Mouse (Mus musculus): Measurements from ENCODE around the gene Clec12b. TPM values are rescaled to one million over a fixed set of nuclear protein-coding genes. Genes with fewer than 3 reads are reported as not detected.

The Clec12b gene
- total and polyA plus RNA-seq, 3 experiments = not detected

DNA sequence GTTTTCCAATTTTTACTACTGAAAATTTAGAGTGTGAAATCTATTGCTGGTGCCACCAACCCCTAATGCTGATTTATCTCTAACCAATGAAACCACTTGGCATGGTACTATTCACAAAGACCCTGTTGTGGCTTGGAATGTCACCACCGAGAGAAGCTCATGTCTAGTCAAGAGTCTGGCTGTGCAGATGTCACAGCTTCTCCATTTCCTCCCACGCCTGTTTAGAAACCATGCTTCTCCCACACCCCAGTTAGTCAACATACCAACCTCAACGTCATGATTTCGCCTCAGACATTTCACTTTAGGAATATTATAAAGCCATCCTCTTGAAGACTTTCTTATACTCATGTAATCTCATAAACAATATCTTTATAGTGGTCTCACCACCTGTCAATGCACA, 41.6 kb upstream of the Clec12b start:
- Histone ChIP-seq H3K9me3 (replicated peaks; ENCODE audit: insufficient read depth, low read length) (no peaks in the 10 kb centered on the region), H3K9ac (ENCODE audit: control insufficient read depth, low read depth, low read length, poor library complexity, severe bottlenecking) (no peak overlapping the region), H3K27me3 (ENCODE audit: control insufficient read depth in 1 of 2, insufficient read depth in 2 of 2, low read length in 2 of 2) (peaks cover 0 to 2% of the 10 kb centered on the region in 2 experiments; a peak in 2 of 4 replicates), H3K27ac (ENCODE audit: control insufficient read depth, low read depth, low read length) (no peak overlapping the region), H3K79me2 (ENCODE audit: control insufficient read depth, insufficient read depth, low read length, poor library complexity) (no peaks in the 10 kb centered on the region), H3K4me1 (ENCODE audit: control insufficient read depth in 1 of 2, insufficient read depth in 2 of 2, low read length in 2 of 2) (peaks cover 0 to 3% of the 10 kb centered on the region in 2 experiments; a peak in 1 of 4 replicates), H3K4me3 (ENCODE audit: control insufficient read depth in 1 of 2, insufficient read depth in 1 of 2, low read depth in 2 of 2, low read length in 2 of 2) (no peak overlapping the region), H3K36me3 (ENCODE audit: control insufficient read depth in 1 of 2, insufficient read depth in 2 of 2, low read length in 2 of 2) (no peaks in the 10 kb centered on the region; a peak in 1 of 4 replicates)
- no peak for DNase-seq (ENCODE audit: low read depth, low spot score)
- TF ChIP-seq MYC (IDR thresholded peaks at IDR 0.05; ENCODE audit: low read depth, low read length) = no peak
- no peak for TF ChIP-seq ELF1 (IDR thresholded peaks at IDR 0.05; ENCODE audit: low read depth, low read length)
- TF ChIP-seq ZNF384 (IDR thresholded peaks at IDR 0.05; ENCODE audit: low read depth, low read length) = no peak
- no peak for TF ChIP-seq POLR2AphosphoS2 (IDR thresholded peaks at IDR 0.05; ENCODE audit: low read length)
- TF ChIP-seq CTCF (IDR thresholded peaks at IDR 0.05 in 2 of 3, conservative IDR thresholded peaks at IDR 0.05 in 1 of 3; ENCODE audit: control insufficient read depth in 1 of 3, insufficient read depth in 1 of 3, low read depth in 2 of 3, low read length in 3 of 3, poor library complexity in 1 of 3, severe bottlenecking in 1 of 3) = no peak
- TF ChIP-seq KAT2A (conservative IDR thresholded peaks at IDR 0.05; ENCODE audit: low read depth, low read length) = no peak
- TF ChIP-seq POLR2AphosphoS5 (IDR thresholded peaks at IDR 0.05; ENCODE audit: borderline replicate concordance, low read depth, low read length) = no peak
- no peak for TF ChIP-seq EP300 (IDR thresholded peaks at IDR 0.05; ENCODE audit: low read depth in 1 of 2, low read length in 2 of 2)
- no peak for TF ChIP-seq MAX (IDR thresholded peaks at IDR 0.05; ENCODE audit: low read length)
- no peak for TF ChIP-seq POLR2A (IDR thresholded peaks at IDR 0.05; ENCODE audit: control insufficient read depth in 1 of 2, insufficient read depth in 1 of 2, low read depth in 1 of 2, low read length in 2 of 2, poor library complexity in 1 of 2)

DNA sequence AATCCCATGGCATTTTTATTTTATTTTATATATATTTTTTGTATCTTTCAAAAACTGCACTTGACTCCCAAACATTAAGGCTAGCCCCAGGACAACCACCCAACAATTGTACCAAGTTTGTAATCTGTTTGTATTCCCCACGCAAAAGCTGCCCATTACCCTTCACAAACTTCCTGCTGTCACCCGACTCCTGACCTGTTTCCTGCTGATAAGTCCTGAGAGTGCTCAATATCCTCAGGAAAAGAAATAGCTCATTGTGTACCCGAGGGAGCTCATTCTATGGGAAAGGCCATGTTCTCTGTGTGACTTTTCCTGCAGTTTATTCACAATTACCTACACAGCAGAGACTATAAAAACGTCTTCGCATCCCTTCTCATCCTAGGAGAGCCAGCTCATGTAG, 40.1 kb upstream of the Clec12b start:
- no peak overlapping the region for H3K27ac ChIP-seq (ENCODE audit: control insufficient read depth, low read depth, low read length)
- peak; percentile 15 for DNase-seq (ENCODE audit: low read depth, low spot score)
- no peaks in the 10 kb centered on the region for H3K9me3 ChIP-seq (replicated peaks; ENCODE audit: insufficient read depth, low read length)
- no peak overlapping the region for H3K9ac ChIP-seq (ENCODE audit: control insufficient read depth, low read depth, low read length, poor library complexity, severe bottlenecking)
- peak; percentile 35 for TF ChIP-seq TAL1 (IDR thresholded peaks at IDR 0.05; ENCODE audit: low read length)
- TF ChIP-seq EP300 (IDR thresholded peaks at IDR 0.05; ENCODE audit: low read depth in 1 of 2, low read length in 2 of 2) = peak; percentile 16 to 32; a peak in 2 of 4 replicates
- TF ChIP-seq TCF12 (IDR thresholded peaks at IDR 0.05; ENCODE audit: low read depth, low read length) = peak; percentile 10; the same call in 1 of the 2 replicates
- TF ChIP-seq GATA1 (IDR thresholded peaks at IDR 0.05; ENCODE audit: low read depth, low read length) = 0 out of 2 replicates have a peak, but pooled peaks have one; percentile 6
- peak; percentile 43; the same call in 1 of the 2 replicates for TF ChIP-seq BHLHE40 (IDR thresholded peaks at IDR 0.05; ENCODE audit: borderline replicate concordance, low read depth, low read length)
- no peak for TF ChIP-seq KAT2A (conservative IDR thresholded peaks at IDR 0.05; ENCODE audit: low read depth, low read length)
- H3K4me1 ChIP-seq (ENCODE audit: control insufficient read depth in 1 of 2, insufficient read depth in 2 of 2, low read length in 2 of 2) = peaks cover 0 to 3% of the 10 kb centered on the region in 2 experiments; a peak in 1 of 4 replicates
- no peak overlapping the region for H3K4me3 ChIP-seq (ENCODE audit: control insufficient read depth in 1 of 2, insufficient read depth in 1 of 2, low read depth in 2 of 2, low read length in 2 of 2)
- H3K79me2 ChIP-seq (ENCODE audit: control insufficient read depth, insufficient read depth, low read length, poor library complexity) = no peaks in the 10 kb centered on the region
- H3K36me3 ChIP-seq (ENCODE audit: control insufficient read depth in 1 of 2, insufficient read depth in 2 of 2, low read length in 2 of 2) = no peaks in the 10 kb centered on the region; a peak in 1 of 4 replicates
- peaks cover 0 to 4% of the 10 kb centered on the region in 2 experiments; a peak in 1 of 4 replicates for H3K27me3 ChIP-seq (ENCODE audit: control insufficient read depth in 1 of 2, insufficient read depth in 2 of 2, low read length in 2 of 2)

DNA sequence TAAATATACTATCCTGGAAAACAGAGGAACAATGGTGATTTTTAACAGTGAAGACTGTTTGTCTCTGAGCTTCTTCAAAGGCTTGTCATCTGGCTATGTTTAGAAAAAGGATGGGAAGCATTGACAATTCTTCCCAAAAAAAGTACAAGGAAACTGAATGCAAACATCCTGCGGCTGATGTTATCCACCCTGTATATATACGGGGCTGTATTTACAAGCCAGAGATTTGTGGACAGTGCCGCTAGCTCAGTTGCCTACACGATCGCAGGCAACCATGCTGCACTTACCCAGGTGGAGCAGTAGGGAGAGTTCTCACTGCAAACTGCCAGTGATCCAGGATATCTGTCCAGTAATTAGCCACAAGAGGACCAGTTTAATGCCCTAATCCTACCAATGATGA, 39.5 kb upstream of the Clec12b start:
- Histone ChIP-seq H3K27me3 (ENCODE audit: control insufficient read depth in 1 of 2, insufficient read depth in 2 of 2, low read length in 2 of 2) (peaks cover 0 to 4% of the 10 kb centered on the region in 2 experiments; a peak in 1 of 4 replicates), H3K27ac (ENCODE audit: control insufficient read depth, low read depth, low read length) (no peak overlapping the region)
- TF ChIP-seq TCF12 (IDR thresholded peaks at IDR 0.05; ENCODE audit: low read depth, low read length) = no peak
- no peak for TF ChIP-seq GATA1 (IDR thresholded peaks at IDR 0.05; ENCODE audit: low read depth, low read length)
- no peak for TF ChIP-seq MEF2A (IDR thresholded peaks at IDR 0.05; ENCODE audit: extremely low read depth, insufficient replicate concordance, low read depth, low read length, poor library complexity, severe bottlenecking)
- no peak for TF ChIP-seq UBTF (IDR thresholded peaks at IDR 0.05; ENCODE audit: borderline replicate concordance, insufficient read depth, low read depth, low read length)
- TF ChIP-seq EP300 (IDR thresholded peaks at IDR 0.05; ENCODE audit: low read depth in 1 of 2, low read length in 2 of 2) = no peak
- TF ChIP-seq TAL1 (IDR thresholded peaks at IDR 0.05; ENCODE audit: low read length) = no peak
- no peak for TF ChIP-seq ZKSCAN1 (IDR thresholded peaks at IDR 0.05; ENCODE audit: low read depth, low read length)
- no peak for TF ChIP-seq TBP (IDR thresholded peaks at IDR 0.05; ENCODE audit: low read depth, low read length)
- TF ChIP-seq ZMIZ1 (IDR thresholded peaks at IDR 0.05; ENCODE audit: low read depth, low read length) = no peak
- TF ChIP-seq NELFE (IDR thresholded peaks at IDR 0.05; ENCODE audit: low read depth, low read length) = no peak
- TF ChIP-seq ZC3H11A (IDR thresholded peaks at IDR 0.05; ENCODE audit: low read depth, low read length) = no peak

More for the DNA sequence above, 39.5 kb upstream of the Clec12b start:
- no peak overlapping the region for H3K9ac ChIP-seq (ENCODE audit: control insufficient read depth, low read depth, low read length, poor library complexity, severe bottlenecking)
- no peaks in the 10 kb centered on the region for H3K79me2 ChIP-seq (ENCODE audit: control insufficient read depth, insufficient read depth, low read length, poor library complexity)
- no peak overlapping the region for H3K4me3 ChIP-seq (ENCODE audit: control insufficient read depth in 1 of 2, insufficient read depth in 1 of 2, low read depth in 2 of 2, low read length in 2 of 2)
- no peak for DNase-seq (ENCODE audit: low read depth, low spot score)
- H3K4me1 ChIP-seq (ENCODE audit: control insufficient read depth in 1 of 2, insufficient read depth in 2 of 2, low read length in 2 of 2) = peaks cover 0 to 3% of the 10 kb centered on the region in 2 experiments; a peak in 1 of 4 replicates
- H3K36me3 ChIP-seq (ENCODE audit: control insufficient read depth in 1 of 2, insufficient read depth in 2 of 2, low read length in 2 of 2) = no peaks in the 10 kb centered on the region; a peak in 1 of 4 replicates
- no peaks in the 10 kb centered on the region for H3K9me3 ChIP-seq (replicated peaks; ENCODE audit: insufficient read depth, low read length)
